Mouse (Mus musculus) heart, postnatal 0 days (tissue): ENCODE data around the gene Kcnd3.

ENCODE experiments used
- CTCF ChIP-seq: IDR thresholded peaks from 2 replicates; pipeline ENCODE4 v1.5.1; 2016; ENCODE audit warnings: antibody characterized with exemption, control low read depth, low read depth
- EP300 ChIP-seq: IDR thresholded peaks from 2 replicates; pipeline ENCODE4 v1.6.1; 2016; ENCODE audit warnings: antibody characterized with exemption, low read depth

GRCm38 (mm10) chr3:105504272-105504671, 52.1 kb downstream of the Kcnd3 start:
- no peak for TF ChIP-seq CTCF
- TF ChIP-seq EP300, result no peak
